Mouse (Mus musculus) midbrain, postnatal 0 days (tissue): ENCODE data around the gene Cyb5r3. TPM values are rescaled to one million over a fixed set of nuclear protein-coding genes. Genes with fewer than 3 reads are reported as not detected.

ENCODE experiments used
- ATAC-seq: fragments of 200-750 bp; cut with Nextera tagmentation; 2 replicates; pipeline ENCODE4 v1.8.0; 2017; ENCODE audit warnings: moderate number of reproducible peaks, mild to moderate bottlenecking, moderate TSS enrichment, moderate library complexity; ENCODE audit not compliant: low FRiP score
- DNase-seq: peaks from one replicate; pipeline ENCODE4 v3.0.0-alpha.2; 2015; ENCODE audit warnings: low spot score
- H3K27ac ChIP-seq: fragments of 300-500 bp; sonication (generic); 2 replicates; pipeline ENCODE4 v1.5.1; 2014; ENCODE audit warnings: low read depth, mild to moderate bottlenecking, low read length, mixed read lengths
- H3K27me3 ChIP-seq: fragments of 300-500 bp; sonication (generic); 2 replicates; pipeline ENCODE4 v1.6.1; 2014; ENCODE audit warnings: low read length, control low read depth, mixed read lengths; ENCODE audit not compliant: insufficient read depth
- H3K36me3 ChIP-seq: fragments of 300-500 bp; sonication (generic); 2 replicates; pipeline ENCODE4 v1.6.1; 2014; ENCODE audit warnings: low read length, control low read depth, mixed read lengths; ENCODE audit not compliant: insufficient read depth
- H3K4me1 ChIP-seq: fragments of 300-500 bp; sonication (generic); 2 replicates; pipeline ENCODE4 v1.6.1; 2014; ENCODE audit warnings: mild to moderate bottlenecking, control low read depth, antibody characterized with exemption, low read length, mixed read lengths; ENCODE audit not compliant: insufficient read depth
- H3K4me2 ChIP-seq: fragments of 300-500 bp; sonication (generic); 2 replicates; pipeline ENCODE4 v1.6.1; 2014; ENCODE audit warnings: low read depth, mild to moderate bottlenecking, low read length, mixed read lengths; ENCODE audit not compliant: poor library complexity, severe bottlenecking
- H3K4me3 ChIP-seq: fragments of 300-500 bp; sonication (generic); 2 replicates; pipeline ENCODE4 v1.5.1; 2014; ENCODE audit warnings: low read depth, mild to moderate bottlenecking, low read length, moderate library complexity
- H3K9ac ChIP-seq: fragments of 300-500 bp; sonication (generic); replicated peaks from 2 replicates; pipeline ENCODE4 v1.6.1; 2014; ENCODE audit warnings: mild to moderate bottlenecking, low read length, moderate library complexity, mixed read lengths; ENCODE audit not compliant: poor library complexity, severe bottlenecking
- H3K9me3 ChIP-seq: fragments of 300-500 bp; sonication (generic); 2 replicates; pipeline ENCODE4 v1.6.1; 2016; ENCODE audit warnings: low read length, control low read depth
- CTCF ChIP-seq: IDR thresholded peaks from 2 replicates; pipeline ENCODE4 v1.5.1; 2016; ENCODE audit warnings: antibody characterized with exemption, mild to moderate bottlenecking
- WGBS: fragments of 180-500 bp; shearing (Covaris S2); extraction: QIAGEN DNeasy Blood & Tissue Kit; methylation state at CpG from one replicate; pipeline ENCODE4 v1.1.7; 2014; 5-methylcytosine and 5-hydroxymethylcytosine counted together
- polyA plus RNA-seq: library from polyadenylated mRNA; unstranded; fragments of >200 nt; fragmentation: Nextera tagmentation; extraction: Ambion mirVana; gene quantifications from 2 replicates; pipeline ENCODE4 v1.2.1, GENCODE M21; 2015
- total RNA-seq: library from RNA; depleted of rRNA; stranded (reverse); fragments of >200 nt; gene quantifications from 2 replicates; pipeline ENCODE4 v1.2.3, GENCODE M21; 2014; rRNA removed

The Cyb5r3 gene
- total and polyA plus RNA-seq, 2 experiments from 2014 or later = 86.5 to 146 TPM

- Histone ChIP-seq H3K4me2 (no peak overlapping the region), H3K9me3 (no peaks in the 10 kb centered on the region), H3K9ac (no peak overlapping the region), H3K27me3 (no peaks in the 10 kb centered on the region), H3K27ac (no peak overlapping the region), H3K4me3 (no peak overlapping the region), H3K4me1 (peaks cover 3% of the 10 kb centered on the region; the same call in 1 of the 2 replicates), H3K36me3 (peaks cover 13% of the 10 kb centered on the region)
- DNase-seq (no peak), ATAC-seq (no peak)
- WGBS = 51% methylated on average over 6 of the region's 6 CpGs
- TF ChIP-seq CTCF = no peak
These were observed 61.1 kb downstream of the Cyb5r3 start for GRCm38 (mm10) chr15:83111290-83111689.

- Histone ChIP-seq H3K9ac (no peak overlapping the region), H3K9me3 (no peaks in the 10 kb centered on the region), H3K27ac (no peak overlapping the region), H3K36me3 (no peaks in the 10 kb centered on the region), H3K4me3 (no peak overlapping the region), H3K4me1 (no peaks in the 10 kb centered on the region), H3K27me3 (no peaks in the 10 kb centered on the region), H3K4me2 (no peak overlapping the region)
- 18% methylated on average over 6 of the region's 6 CpGs for WGBS
- ATAC-seq (no peak), DNase-seq (no peak)
- TF ChIP-seq CTCF = no peak
These were observed 64.6 kb downstream of the Cyb5r3 start for GRCm38 (mm10) chr15:83107814-83108213.

GRCm38 (mm10) chr15:83106426-83106825, 66.0 kb downstream of the Cyb5r3 start:
- Histone ChIP-seq H3K9me3 (no peaks in the 10 kb centered on the region), H3K4me2 (no peak overlapping the region), H3K27me3 (no peaks in the 10 kb centered on the region), H3K36me3 (no peaks in the 10 kb centered on the region), H3K4me1 (no peaks in the 10 kb centered on the region), H3K4me3 (no peak overlapping the region), H3K9ac (no peak overlapping the region), H3K27ac (no peak overlapping the region)
- DNase-seq = no peak
- no peak for TF ChIP-seq CTCF
- no peak for ATAC-seq
- 85% methylated on average over 6 of the region's 6 CpGs for WGBS

Other genes with a start within 250 kb of the Cyb5r3 start
- gene Tcf20, start 184.7 kb downstream of the Cyb5r3 start, total RNA-seq = 125 and 131 TPM in 2 replicates
- 10.6 and 11.8 TPM in 2 replicates for gene Tcf20, start 184.7 kb downstream of the Cyb5r3 start, polyA plus RNA-seq
- 3.3 and 4.1 TPM in 2 replicates for gene Nfam1, start 139.3 kb downstream of the Cyb5r3 start, total RNA-seq
- gene Nfam1, start 139.3 kb downstream of the Cyb5r3 start, polyA plus RNA-seq = 1.9 and 2.6 TPM in 2 replicates
- 4.2 and 6.7 TPM in 2 replicates for gene Serhl, start 83.1 kb downstream of the Cyb5r3 start, total RNA-seq
- 38.5 and 40.0 TPM in 2 replicates for gene Serhl, start 83.1 kb downstream of the Cyb5r3 start, polyA plus RNA-seq
- gene Rrp7a, start 49.8 kb downstream of the Cyb5r3 start, total RNA-seq = 171 and 228 TPM in 2 replicates
- gene Rrp7a, start 49.8 kb downstream of the Cyb5r3 start, polyA plus RNA-seq = 92.7 and 95.2 TPM in 2 replicates
- gene Poldip3, start 23.2 kb downstream of the Cyb5r3 start, total RNA-seq = 93.3 and 114 TPM in 2 replicates
- gene Poldip3, start 23.2 kb downstream of the Cyb5r3 start, polyA plus RNA-seq = 108 and 110 TPM in 2 replicates
- gene A4galt, start 79.2 kb upstream of the Cyb5r3 start, total RNA-seq = 7.9 and 8.6 TPM in 2 replicates
- 5.1 and 5.6 TPM in 2 replicates for gene A4galt, start 79.2 kb upstream of the Cyb5r3 start, polyA plus RNA-seq
- gene Arfgap3, start 177.7 kb upstream of the Cyb5r3 start, total RNA-seq = 41.8 and 44.0 TPM in 2 replicates
- gene Arfgap3, start 177.7 kb upstream of the Cyb5r3 start, polyA plus RNA-seq = 36.4 and 36.8 TPM in 2 replicates